Mouse (Mus musculus) lung, adult 2 months (tissue): ENCODE measurements around the gene Mcm7. TPM values are rescaled to one million over a fixed set of nuclear protein-coding genes. Genes with fewer than 3 reads are reported as not detected.
"Not testable (repeated sequence)": the region's sequence is repeated elsewhere in the genome, so short reads cannot be mapped to it uniquely, and the experiment has no call there.

Experiments used
- DNase-seq: peaks from one replicate; pipeline ENCODE4 v3.0.0; 2022
- H3K4me1 ChIP-seq: fragments of 200-500 bp; 2 replicates; pipeline ENCODE4 v1.6.1; 2011; ENCODE audit warnings: low read length; ENCODE audit not compliant: control insufficient read depth, insufficient read depth
- H3K4me3 ChIP-seq: fragments of 200-500 bp; replicated peaks from 2 replicates; pipeline ENCODE3; 2011; ENCODE audit warnings: low read depth, mild to moderate bottlenecking, control low read depth, low read length; ENCODE audit errors: extremely low read depth
- CTCF ChIP-seq: fragments of 200-500 bp; IDR thresholded peaks from 2 replicates; pipeline ENCODE4 v1.5.1; 2011; ENCODE audit warnings: mild to moderate bottlenecking, low read length, control low read depth; ENCODE audit not compliant: insufficient read depth
- POLR2A ChIP-seq: fragments of 200-500 bp; IDR thresholded peaks from 2 replicates; pipeline ENCODE4 v1.6.1; 2011; ENCODE audit warnings: low read depth, mild to moderate bottlenecking, control low read depth, low read length, borderline replicate concordance; ENCODE audit errors: extremely low read depth
- WGBS: fragments of 180-500 bp; shearing (Covaris S2); methylation state at CpG from one replicate; pipeline ENCODE4 v1.1.7; 2018; 5-methylcytosine and 5-hydroxymethylcytosine counted together
- polyA plus RNA-seq: library from polyadenylated mRNA; depleted of rRNA; stranded (reverse); fragments of >200 nt; gene quantifications from 2 replicates; pipeline ENCODE4 v1.2.3, GENCODE M21; 2012; rRNA removed

Mcm7 gene
- polyA plus RNA-seq, result 16.9 and 22.1 TPM in 2 replicates

GRCm38 (mm10) chr5:138171695-138172491 is at the start of gene Mcm7, which contains the start of gene Ap4m1:
Gene Mcm7 (minus strand): TSS chr5:138172422.
Gene Ap4m1 (plus strand): TSS chr5:138172002.
- peaks cover 5% of the 10 kb centered on the region; the same call in 1 of the 2 replicates for H3K4me1 ChIP-seq
- peak; percentile 99 for DNase-seq
- peak within 1 kb of the TSS; percentile 90 for H3K4me3 ChIP-seq
- WGBS, result under 1% methylated on average over 54 of the region's 54 CpGs
- TF ChIP-seq POLR2A (peak; percentile 54; the same call in 1 of the 2 replicates), CTCF (no peak)

DNA sequence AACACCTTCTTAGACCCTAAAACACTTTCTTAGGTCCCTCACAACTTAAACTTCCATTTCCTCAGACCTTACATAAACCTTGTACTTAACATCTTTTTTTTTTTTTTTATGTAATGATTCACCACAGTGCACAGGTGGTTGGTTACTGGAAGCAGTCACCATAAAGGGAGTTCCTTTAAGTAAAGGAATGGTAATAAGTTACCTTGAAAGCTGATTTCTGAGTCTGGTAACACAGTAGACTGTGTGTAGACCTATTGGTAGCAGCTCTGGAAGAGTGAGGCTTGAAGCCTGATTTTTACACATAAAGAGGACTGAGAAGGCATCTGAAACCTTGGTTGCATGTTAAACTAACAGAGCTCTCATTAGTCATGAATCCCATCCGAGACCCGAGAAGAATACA is 47.6 kb upstream of the Mcm7 start:
- no peak for DNase-seq
- TF ChIP-seq POLR2A, result no peak
- no peak for TF ChIP-seq CTCF
- no peaks in the 10 kb centered on the region for H3K4me1 ChIP-seq
- no peak overlapping the region for H3K4me3 ChIP-seq
- 13% methylated on average over 2 of the region's 2 CpGs for WGBS

DNA sequence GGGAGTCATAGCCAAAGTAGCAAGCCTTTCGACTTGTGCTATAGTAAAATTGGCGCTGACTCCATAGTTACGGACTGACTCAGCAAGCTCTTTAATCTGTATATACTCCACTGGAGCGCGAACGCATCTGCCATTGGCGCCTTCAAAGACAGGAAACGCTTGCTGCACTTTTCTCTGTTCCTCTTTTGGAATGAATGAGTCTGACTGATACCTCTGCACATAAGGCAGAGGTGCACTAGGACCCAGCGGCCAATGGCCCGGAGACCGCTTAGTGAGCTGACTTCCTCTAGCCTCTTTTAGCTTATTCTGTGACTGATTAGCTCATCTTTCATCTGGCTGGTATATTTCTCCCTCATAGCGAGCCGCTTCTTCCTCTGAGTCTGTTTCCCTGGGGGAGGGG is 44.4 kb upstream of the Mcm7 start:
- H3K4me3 ChIP-seq, DNase-seq, H3K4me1 ChIP-seq: not testable (repeated sequence)
- 83% methylated on average over 13 of the region's 13 CpGs for WGBS

- 77% methylated on average over 4 of the region's 4 CpGs for WGBS
- TF ChIP-seq CTCF (no peak), POLR2A (no peak)
These were observed 35.7 kb upstream of the Mcm7 start for GRCm38 (mm10) chr5:138207873-138208272.

DNA sequence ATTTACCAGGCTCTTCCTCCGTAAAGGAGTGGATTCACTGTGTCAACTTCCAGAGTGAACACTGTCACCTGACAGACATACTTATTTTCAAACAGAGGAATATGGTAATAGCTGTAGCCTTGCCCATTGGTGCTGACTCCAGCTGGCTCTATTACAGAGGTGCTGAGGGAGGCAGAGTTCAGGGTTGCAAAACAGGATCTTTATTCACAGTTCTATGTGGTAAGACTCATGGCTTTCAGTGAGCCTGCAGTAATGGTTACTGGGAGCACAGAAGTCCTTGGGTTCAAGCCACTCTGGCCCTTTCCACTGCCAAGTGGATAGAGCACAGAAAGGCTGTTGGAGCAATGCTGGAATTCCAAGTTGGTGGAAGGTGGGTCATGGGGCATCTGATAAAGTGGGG is 35.0 kb upstream of the Mcm7 start:
- Histone ChIP-seq H3K4me1 (no peaks in the 10 kb centered on the region), H3K4me3 (no peak overlapping the region)
- DNase-seq, result no peak
- TF ChIP-seq POLR2A (no peak), CTCF (no peak)
- 62% methylated on average over 1 of the region's 1 CpGs for WGBS

More at GRCm38 (mm10) chr5:138207873-138208272, 35.7 kb upstream of the Mcm7 start:
- no peaks in the 10 kb centered on the region for H3K4me1 ChIP-seq
- no peak overlapping the region for H3K4me3 ChIP-seq
- no peak for DNase-seq

DNA sequence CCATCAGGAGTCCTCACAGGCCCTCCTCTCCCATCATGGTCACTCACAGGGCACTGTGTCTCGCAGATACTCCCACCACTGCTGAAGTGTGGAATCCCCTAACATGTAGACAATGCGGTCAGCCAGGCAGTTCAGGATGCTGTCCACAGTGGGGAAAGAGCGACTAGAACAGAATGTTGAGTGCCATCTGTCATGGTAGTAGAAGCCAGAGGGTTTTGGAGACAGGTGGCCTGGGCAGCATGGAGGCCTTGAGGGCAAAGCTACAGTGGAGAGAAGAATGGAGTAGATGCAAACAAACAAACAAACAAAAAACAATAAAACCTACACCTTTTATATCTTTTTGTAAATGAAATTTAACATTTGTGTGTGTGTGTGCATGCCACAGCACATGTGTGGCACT is 29.9 kb upstream of the Mcm7 start:
- TF ChIP-seq POLR2A (no peak), CTCF (no peak)
- WGBS, result 85% methylated on average over 3 of the region's 3 CpGs
- DNase-seq, result no peak
- Histone ChIP-seq H3K4me3 (no peak overlapping the region), H3K4me1 (no peaks in the 10 kb centered on the region)

DNA sequence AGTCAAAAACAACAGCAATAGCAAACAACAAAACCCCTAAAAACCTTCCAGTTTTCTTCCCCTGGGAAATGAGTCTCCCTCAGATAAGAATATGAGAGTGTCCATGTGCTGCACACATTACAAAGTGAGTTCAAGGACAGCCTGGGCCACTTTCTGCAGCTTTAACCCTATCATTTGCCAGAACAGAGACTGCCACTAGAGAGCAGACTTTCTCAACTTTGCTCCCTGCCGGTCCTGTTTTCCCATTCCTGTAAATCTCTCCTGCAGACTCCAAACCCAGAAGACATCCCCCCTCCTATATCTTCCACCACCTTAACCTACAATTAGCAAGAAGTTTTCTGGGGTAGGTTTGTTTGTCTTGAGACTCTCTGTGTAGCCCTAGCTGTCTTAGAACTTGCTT is 27.4 kb upstream of the Mcm7 start:
- WGBS, result 11% methylated on average over 1 of the region's 1 CpGs
- TF ChIP-seq POLR2A, result no peak
- TF ChIP-seq CTCF, result no peak
- H3K4me1 ChIP-seq, result peaks cover 5% of the 10 kb centered on the region; the same call in 1 of the 2 replicates
- H3K4me3 ChIP-seq, result no peak overlapping the region
- DNase-seq, result no peak

- DNase-seq, result no peak
- peaks cover 5% of the 10 kb centered on the region; the same call in 1 of the 2 replicates for H3K4me1 ChIP-seq
- TF ChIP-seq CTCF, result no peak
- H3K4me3 ChIP-seq, result no peak overlapping the region
- WGBS, result 68% methylated on average over 7 of the region's 7 CpGs
These were observed 23.2 kb upstream of the Mcm7 start for GRCm38 (mm10) chr5:138195463-138195862.

DNA sequence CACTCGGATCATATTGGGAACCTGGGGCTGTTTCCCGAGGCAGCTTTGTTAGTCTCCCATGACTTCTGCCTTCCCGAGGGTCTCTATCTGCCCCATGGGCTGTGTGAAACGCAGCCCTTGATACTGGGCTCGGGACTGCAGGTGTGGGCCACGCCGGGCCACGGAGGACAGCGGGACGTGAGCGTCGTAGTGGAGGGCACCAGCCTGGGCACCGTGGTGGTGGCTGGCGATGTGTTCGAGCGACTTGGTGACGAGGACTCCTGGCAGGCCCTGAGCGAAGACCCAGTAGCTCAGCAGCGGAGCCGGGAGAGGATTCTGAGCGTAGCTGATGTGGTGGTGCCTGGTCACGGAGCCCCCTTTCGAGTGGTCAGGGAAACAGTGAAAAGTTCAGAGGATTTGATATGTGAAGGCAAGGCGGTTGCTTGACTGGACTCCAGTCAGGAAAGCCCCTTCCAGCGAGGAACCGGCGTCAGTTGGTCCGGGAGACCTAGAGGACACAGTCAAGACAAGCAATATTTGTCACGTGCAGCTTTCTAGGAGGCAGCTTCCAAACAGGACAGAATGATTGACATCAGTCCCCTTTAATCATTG is 22.6 kb upstream of the Mcm7 start:
- peak overlapping the region; percentile 90 for H3K4me3 ChIP-seq
- WGBS, result 1% methylated on average over 29 of the region's 29 CpGs
- TF ChIP-seq POLR2A, result 0 out of 2 replicates have a peak, but pooled peaks have one; percentile 16
- no peak for TF ChIP-seq CTCF
- peak; percentile 35 for DNase-seq
- H3K4me1 ChIP-seq, result peaks cover 5% of the 10 kb centered on the region; the same call in 1 of the 2 replicates
